Mouse (Mus musculus): ENCODE data around the gene Antxrl. TPM values are rescaled to one million over a fixed set of nuclear protein-coding genes. Genes with fewer than 3 reads are reported as not detected.

Antxrl gene
- not detected in 2 replicates for polyA plus RNA-seq (2014; fragmentation: Nextera tagmentation; extraction: Ambion mirVana)

- WGBS: 96% methylated on average over 6 of the region's 6 CpGs
- no peak within 1 kb of the TSS for H3K9ac ChIP-seq (replicated peaks; ENCODE audit: low read length)
- H3K9me3 ChIP-seq (ENCODE audit: control insufficient read depth, low read length): no peaks in the 10 kb centered on the region
- no peak within 1 kb of the TSS for H3K4me3 ChIP-seq (replicated peaks; ENCODE audit: low read depth, low read length)
- no peak within 1 kb of the TSS for H3K4me2 ChIP-seq (ENCODE audit: low read length)
- ATAC-seq (ENCODE audit: low FRiP score, low TSS enrichment): no peak
- DNase-seq: no peak
- H3K27ac ChIP-seq (replicated peaks; ENCODE audit: low read depth, low read length): no peak within 1 kb of the TSS
- no peaks in the 10 kb centered on the region for H3K4me1 ChIP-seq (ENCODE audit: control insufficient read depth, insufficient read depth, low read length)
- no peaks in the 10 kb centered on the region for H3K27me3 ChIP-seq (ENCODE audit: control insufficient read depth, insufficient read depth, low read length)
- no peaks in the 10 kb centered on the region for H3K36me3 ChIP-seq (ENCODE audit: control insufficient read depth, insufficient read depth, low read length)
Observed at GRCm38 (mm10) chr14:34052516-34052915, at the start of gene Antxrl. Gene Antxrl (plus strand): TSS chr14:34052707.

- no peak for ATAC-seq (ENCODE audit: low FRiP score, low TSS enrichment)
- H3K27me3 ChIP-seq (ENCODE audit: control insufficient read depth, insufficient read depth, low read length): no peaks in the 10 kb centered on the region
- no peak within 1 kb of the TSS for H3K9ac ChIP-seq (replicated peaks; ENCODE audit: low read length)
- no peaks in the 10 kb centered on the region for H3K4me1 ChIP-seq (ENCODE audit: control insufficient read depth, insufficient read depth, low read length)
- 86% methylated on average over 3 of the region's 3 CpGs for WGBS
- no peak within 1 kb of the TSS for H3K4me3 ChIP-seq (replicated peaks; ENCODE audit: low read depth, low read length)
- no peaks in the 10 kb centered on the region for H3K9me3 ChIP-seq (ENCODE audit: control insufficient read depth, low read length)
- no peak for DNase-seq
- no peaks in the 10 kb centered on the region for H3K36me3 ChIP-seq (ENCODE audit: control insufficient read depth, insufficient read depth, low read length)
- H3K4me2 ChIP-seq (ENCODE audit: low read length): no peak within 1 kb of the TSS
- H3K27ac ChIP-seq (replicated peaks; ENCODE audit: low read depth, low read length): no peak within 1 kb of the TSS
Observed at GRCm38 (mm10) chr14:34015063-34015462, 37.4 kb upstream of the Antxrl start, which contains the start of gene Gm30083. Gene Gm30083 (minus strand): TSS chr14:34015182.

- DNase-seq: no peak
- no peak for ATAC-seq (ENCODE audit: low FRiP score, low TSS enrichment)
- Histone ChIP-seq H3K9ac (replicated peaks; ENCODE audit: low read length) (no peak within 1 kb of the TSS), H3K4me2 (ENCODE audit: low read length) (no peak within 1 kb of the TSS), H3K9me3 (ENCODE audit: control insufficient read depth, low read length) (no peaks in the 10 kb centered on the region), H3K27ac (replicated peaks; ENCODE audit: low read depth, low read length) (no peak within 1 kb of the TSS), H3K4me3 (replicated peaks; ENCODE audit: low read depth, low read length) (no peak within 1 kb of the TSS), H3K27me3 (ENCODE audit: control insufficient read depth, insufficient read depth, low read length) (no peaks in the 10 kb centered on the region), H3K4me1 (ENCODE audit: control insufficient read depth, insufficient read depth, low read length) (no peaks in the 10 kb centered on the region), H3K36me3 (ENCODE audit: control insufficient read depth, insufficient read depth, low read length) (no peaks in the 10 kb centered on the region)
- 93% methylated on average over 4 of the region's 4 CpGs for WGBS
Observed at GRCm38 (mm10) chr14:34016381-34016780, 36.1 kb upstream of the Antxrl start, which contains the start of gene Gm5460. Gene Gm5460 (plus strand): TSS chr14:34016758.

DNA sequence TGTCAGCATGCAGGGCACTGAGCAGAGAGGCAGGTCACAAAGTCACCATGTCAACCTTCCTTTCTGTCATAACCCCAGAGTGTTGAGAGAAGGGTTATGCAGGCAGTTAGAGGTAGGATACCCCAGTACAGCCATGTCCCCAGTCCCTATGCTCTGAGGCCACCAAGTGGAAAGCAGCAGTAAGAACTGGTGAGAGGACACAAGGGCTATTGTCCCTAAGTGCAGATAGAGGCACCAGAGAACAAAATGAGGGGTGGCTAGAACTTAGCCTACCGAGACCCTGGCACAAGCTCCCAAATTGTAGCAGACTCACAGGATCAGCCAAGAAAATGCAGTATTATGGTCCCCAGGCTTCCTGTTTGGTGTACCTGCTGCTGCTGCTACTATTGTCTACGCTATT is 35.6 kb upstream of the Antxrl start:
- Histone ChIP-seq H3K9me3 (ENCODE audit: control insufficient read depth, low read length) (no peaks in the 10 kb centered on the region), H3K4me3 (replicated peaks; ENCODE audit: low read depth, low read length) (no peak overlapping the region), H3K4me1 (ENCODE audit: control insufficient read depth, insufficient read depth, low read length) (no peaks in the 10 kb centered on the region), H3K27me3 (ENCODE audit: control insufficient read depth, insufficient read depth, low read length) (no peaks in the 10 kb centered on the region), H3K27ac (replicated peaks; ENCODE audit: low read depth, low read length) (no peak overlapping the region), H3K36me3 (ENCODE audit: control insufficient read depth, insufficient read depth, low read length) (no peaks in the 10 kb centered on the region), H3K9ac (replicated peaks; ENCODE audit: low read length) (no peak overlapping the region), H3K4me2 (ENCODE audit: low read length) (no peak overlapping the region)
- 85% methylated on average over 2 of the region's 2 CpGs for WGBS
- no peak for DNase-seq
- no peak for ATAC-seq (ENCODE audit: low FRiP score, low TSS enrichment)

GRCm38 (mm10) chr14:34026710-34027109 is 25.8 kb upstream of the Antxrl start:
- H3K27me3 ChIP-seq (ENCODE audit: control insufficient read depth, insufficient read depth, low read length): no peaks in the 10 kb centered on the region
- 76% methylated on average over 2 of the region's 2 CpGs for WGBS
- H3K9me3 ChIP-seq (ENCODE audit: control insufficient read depth, low read length): peaks cover 6% of the 10 kb centered on the region; the same call in 1 of the 2 replicates
- H3K36me3 ChIP-seq (ENCODE audit: control insufficient read depth, insufficient read depth, low read length): no peaks in the 10 kb centered on the region
- no peak overlapping the region for H3K9ac ChIP-seq (replicated peaks; ENCODE audit: low read length)
- ATAC-seq (ENCODE audit: low FRiP score, low TSS enrichment) (no peak), DNase-seq (no peak)
- H3K4me2 ChIP-seq (ENCODE audit: low read length): no peak overlapping the region
- H3K4me1 ChIP-seq (ENCODE audit: control insufficient read depth, insufficient read depth, low read length): no peaks in the 10 kb centered on the region
- H3K27ac ChIP-seq (replicated peaks; ENCODE audit: low read depth, low read length): no peak overlapping the region
- no peak overlapping the region for H3K4me3 ChIP-seq (replicated peaks; ENCODE audit: low read depth, low read length)

GRCm38 (mm10) chr14:34033841-34034610 is 18.5 kb upstream of the Antxrl start:
- Histone ChIP-seq H3K9ac (replicated peaks; ENCODE audit: low read length) (no peak overlapping the region), H3K4me1 (ENCODE audit: control insufficient read depth, insufficient read depth, low read length) (no peaks in the 10 kb centered on the region), H3K36me3 (ENCODE audit: control insufficient read depth, insufficient read depth, low read length) (no peaks in the 10 kb centered on the region), H3K4me3 (replicated peaks; ENCODE audit: low read depth, low read length) (no peak overlapping the region), H3K27ac (replicated peaks; ENCODE audit: low read depth, low read length) (no peak overlapping the region), H3K4me2 (ENCODE audit: low read length) (no peak overlapping the region), H3K9me3 (ENCODE audit: control insufficient read depth, low read length) (no peaks in the 10 kb centered on the region), H3K27me3 (ENCODE audit: control insufficient read depth, insufficient read depth, low read length) (no peaks in the 10 kb centered on the region)
- ATAC-seq (ENCODE audit: low FRiP score, low TSS enrichment): no peak
- no peak for DNase-seq
- WGBS: 79% methylated on average over 8 of the region's 8 CpGs

DNA sequence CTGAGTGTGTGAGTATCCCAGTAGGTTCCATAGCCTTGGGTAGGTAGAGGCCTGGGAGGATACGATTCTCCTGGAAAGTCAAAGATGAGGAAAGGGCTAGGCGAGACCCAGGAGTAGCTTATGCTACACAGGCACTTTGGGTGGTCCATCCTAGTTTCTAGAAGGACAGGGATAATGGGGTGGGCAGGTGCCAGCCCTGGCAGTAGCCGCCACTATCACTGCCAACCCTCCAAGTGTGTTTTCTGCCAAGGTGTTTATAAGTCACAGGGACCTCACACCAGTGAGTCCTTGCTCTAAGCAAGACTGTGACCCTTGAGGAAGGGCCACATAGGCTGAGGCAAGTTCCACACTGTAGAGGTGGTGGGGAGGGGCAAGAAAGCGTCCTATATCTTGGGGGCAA is 11.3 kb upstream of the Antxrl start:
- no peaks in the 10 kb centered on the region for H3K4me1 ChIP-seq (ENCODE audit: control insufficient read depth, insufficient read depth, low read length)
- DNase-seq (no peak), ATAC-seq (ENCODE audit: low FRiP score, low TSS enrichment) (no peak)
- no peaks in the 10 kb centered on the region for H3K36me3 ChIP-seq (ENCODE audit: control insufficient read depth, insufficient read depth, low read length)
- H3K9me3 ChIP-seq (ENCODE audit: control insufficient read depth, low read length): no peaks in the 10 kb centered on the region
- H3K4me2 ChIP-seq (ENCODE audit: low read length): no peak overlapping the region
- no peak overlapping the region for H3K9ac ChIP-seq (replicated peaks; ENCODE audit: low read length)
- no peak overlapping the region for H3K27ac ChIP-seq (replicated peaks; ENCODE audit: low read depth, low read length)
- no peak overlapping the region for H3K4me3 ChIP-seq (replicated peaks; ENCODE audit: low read depth, low read length)
- 79% methylated on average over 4 of the region's 4 CpGs for WGBS
- no peaks in the 10 kb centered on the region for H3K27me3 ChIP-seq (ENCODE audit: control insufficient read depth, insufficient read depth, low read length)

DNA sequence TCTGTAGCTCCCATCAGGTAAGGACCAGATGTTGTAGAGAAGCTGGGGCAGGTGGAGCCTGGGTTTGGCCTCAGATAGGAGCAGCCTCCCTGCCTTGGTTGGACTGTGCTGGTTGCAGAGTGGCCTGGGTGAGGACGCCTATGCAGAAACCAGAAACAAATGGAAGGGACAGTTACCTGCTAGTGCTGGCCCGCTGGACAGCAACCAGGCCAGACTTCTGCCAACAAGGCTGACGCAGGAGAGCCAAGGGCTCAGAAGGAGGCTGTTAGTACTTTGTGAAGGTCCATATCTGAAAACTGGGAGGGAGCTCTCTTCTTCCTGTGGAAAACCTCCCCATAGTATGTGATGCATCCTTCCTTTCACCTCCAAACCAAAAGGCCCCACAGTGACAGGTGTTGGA is 9.2 kb upstream of the Antxrl start:
- Histone ChIP-seq H3K27ac (replicated peaks; ENCODE audit: low read depth, low read length) (no peak overlapping the region), H3K4me2 (ENCODE audit: low read length) (no peak overlapping the region), H3K36me3 (ENCODE audit: control insufficient read depth, insufficient read depth, low read length) (no peaks in the 10 kb centered on the region), H3K4me1 (ENCODE audit: control insufficient read depth, insufficient read depth, low read length) (no peaks in the 10 kb centered on the region), H3K27me3 (ENCODE audit: control insufficient read depth, insufficient read depth, low read length) (no peaks in the 10 kb centered on the region), H3K4me3 (replicated peaks; ENCODE audit: low read depth, low read length) (no peak overlapping the region), H3K9me3 (ENCODE audit: control insufficient read depth, low read length) (no peaks in the 10 kb centered on the region), H3K9ac (replicated peaks; ENCODE audit: low read length) (no peak overlapping the region)
- ATAC-seq (ENCODE audit: low FRiP score, low TSS enrichment): no peak
- no peak for DNase-seq
- 87% methylated on average over 3 of the region's 3 CpGs for WGBS

- Histone ChIP-seq H3K9me3 (ENCODE audit: control insufficient read depth, low read length) (no peaks in the 10 kb centered on the region), H3K4me3 (replicated peaks; ENCODE audit: low read depth, low read length) (no peak overlapping the region), H3K9ac (replicated peaks; ENCODE audit: low read length) (no peak overlapping the region), H3K4me2 (ENCODE audit: low read length) (no peak overlapping the region), H3K27me3 (ENCODE audit: control insufficient read depth, insufficient read depth, low read length) (no peaks in the 10 kb centered on the region), H3K36me3 (ENCODE audit: control insufficient read depth, insufficient read depth, low read length) (no peaks in the 10 kb centered on the region), H3K27ac (replicated peaks; ENCODE audit: low read depth, low read length) (no peak overlapping the region), H3K4me1 (ENCODE audit: control insufficient read depth, insufficient read depth, low read length) (no peaks in the 10 kb centered on the region)
- 78% methylated on average over 5 of the region's 5 CpGs for WGBS
- DNase-seq (no peak), ATAC-seq (ENCODE audit: low FRiP score, low TSS enrichment) (no peak)
Observed at GRCm38 (mm10) chr14:34050101-34050779, 2.3 kb upstream of the Antxrl start.
